Mouse (Mus musculus): ENCODE results near the gene Aplf.

DNA sequence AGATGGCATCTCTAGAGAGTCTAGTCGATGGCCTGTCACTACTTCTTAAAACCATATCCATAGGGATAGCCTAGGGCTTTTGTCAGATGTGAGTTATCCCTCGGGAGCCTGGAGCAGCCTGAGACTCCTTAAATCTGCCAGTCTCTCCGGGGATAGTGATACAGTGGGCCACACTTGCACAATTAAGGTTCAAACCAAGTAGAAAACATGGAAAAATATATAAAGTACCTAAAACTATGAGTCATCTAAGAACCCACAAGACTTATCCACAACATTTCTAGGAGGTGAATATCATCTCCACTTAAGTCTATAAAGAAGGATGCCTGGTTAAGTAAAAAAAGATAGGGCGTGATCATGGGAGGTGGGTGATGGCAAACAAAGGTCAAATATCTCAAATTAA is 40.3 kb upstream of the Aplf start:
- TF ChIP-seq CTCF (IDR thresholded peaks at IDR 0.05; ENCODE audit: borderline replicate concordance, insufficient read depth, low read length) (no peak), POLR2A (IDR thresholded peaks at IDR 0.05; ENCODE audit: low read depth, low read length) (no peak)

Measured in embryonic fibroblast, embryonic 13.5 days (primary cell).